Mouse (Mus musculus): ENCODE data around the gene Fbxo7. TPM values are rescaled to one million over a fixed set of nuclear protein-coding genes. Genes with fewer than 3 reads are reported as not detected.
"Not testable (repeated sequence)": the region's sequence is repeated elsewhere in the genome, so short reads cannot be mapped to it uniquely, and the experiment has no call there.

Fbxo7 gene
- total RNA-seq (2021), result 10 to 100 TPM; 24.5 to 26.2 TPM
- long read RNA-seq, full-length matches to known transcripts, result 22 of 26 reads
- long read RNA-seq, partial matches to known transcripts, result 1 of 26 reads
- long read RNA-seq, other reads (novel, unspliced or antisense), result 3 of 26 reads

DNA sequence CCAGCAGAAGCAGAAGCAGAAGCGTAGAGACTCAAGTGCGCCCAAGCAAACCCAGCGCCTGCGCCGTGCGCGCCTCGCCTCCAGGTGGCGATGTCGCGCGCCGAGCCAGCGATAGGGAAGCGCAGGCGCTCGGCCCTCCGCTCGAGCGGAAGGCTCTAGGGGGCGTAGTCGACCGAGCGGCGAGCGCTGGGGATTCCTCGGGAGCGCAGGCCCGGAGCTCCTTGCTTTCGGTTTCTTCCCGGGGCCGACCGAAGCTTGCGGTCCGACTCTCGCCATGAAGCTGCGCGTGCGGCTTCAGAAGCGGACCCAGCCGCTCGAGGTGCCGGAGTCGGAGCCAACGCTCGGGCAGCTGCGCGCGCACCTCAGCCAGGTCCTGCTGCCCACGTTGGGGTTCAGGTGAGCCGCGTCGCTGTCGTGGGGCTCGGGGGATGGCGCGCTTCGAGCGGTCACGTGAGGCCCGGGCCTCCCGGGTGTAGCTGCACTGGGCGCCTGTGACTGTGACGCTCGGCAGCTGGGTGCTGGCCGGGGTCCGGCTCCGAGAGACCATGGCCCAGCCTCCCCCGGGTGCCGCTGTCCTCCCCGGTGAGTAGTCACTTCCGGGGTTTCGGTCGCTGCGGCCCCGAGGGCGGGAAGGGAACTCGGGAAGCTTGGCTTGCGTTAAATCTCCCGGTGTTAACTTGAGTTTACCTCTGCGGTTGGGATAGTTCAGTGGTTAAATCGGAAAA is at the start of gene Fbxo7:
Fbxo7 (plus strand) TSS at position 224 of the 725 bp plus-strand sequence.
- peak; percentile 83 to 92 for DNase-seq (ENCODE audit: low spot score in 2 of 2)

DNA sequence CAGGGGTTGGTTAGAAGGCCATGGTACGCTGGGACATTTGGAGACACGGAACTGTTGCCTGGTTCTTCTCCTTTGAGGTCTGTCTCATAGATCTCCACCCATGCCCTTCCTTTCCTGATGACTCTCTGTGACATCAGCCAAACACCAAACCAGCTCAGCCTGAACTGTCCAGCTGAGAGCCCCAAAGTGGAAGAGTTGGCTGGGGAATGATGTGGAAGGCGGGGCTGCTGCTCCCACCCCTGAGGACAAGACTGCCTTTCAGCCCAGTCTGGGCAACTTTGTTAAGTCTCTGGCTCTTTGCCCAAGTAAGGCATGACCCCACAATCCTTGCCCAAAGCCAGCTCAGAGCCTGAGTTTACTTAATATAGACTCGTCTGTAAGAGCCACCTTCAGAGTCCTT is 48.9 kb upstream of the Fbxo7 start:
- peak; percentile 30 to 44 for DNase-seq (ENCODE audit: low spot score in 2 of 2)

DNA sequence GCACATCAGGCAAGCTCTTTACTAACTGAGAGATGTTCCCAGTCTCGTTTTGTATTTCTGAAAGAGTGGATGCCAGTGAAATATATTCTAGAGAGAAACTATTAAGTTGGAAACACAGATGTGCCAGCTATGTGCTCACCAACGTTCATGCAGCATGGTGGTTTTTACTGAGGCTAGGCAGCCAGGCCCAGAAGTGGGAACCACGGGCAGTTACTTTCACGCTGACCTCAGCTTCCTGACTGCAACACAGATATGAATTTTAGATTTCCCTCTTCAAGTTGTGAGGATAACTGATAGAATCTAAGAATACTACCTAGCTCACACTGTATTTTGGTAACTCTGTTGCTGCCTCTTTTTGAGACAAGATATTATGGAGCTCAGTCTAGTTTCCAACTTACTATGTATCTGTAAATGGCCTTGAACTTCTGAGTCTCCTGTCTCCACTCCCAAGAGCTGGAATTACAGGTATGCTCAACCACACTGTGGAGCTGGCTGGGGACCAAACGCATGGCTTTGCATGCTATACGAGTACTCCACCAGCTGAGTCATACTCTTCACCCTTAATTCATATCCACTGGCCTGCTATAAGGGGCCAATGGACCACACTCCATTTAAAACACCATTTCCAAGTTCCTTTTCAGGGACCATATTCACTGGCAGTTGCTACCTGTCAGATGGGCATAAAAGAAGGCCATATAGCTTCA is 32.2 kb upstream of the Fbxo7 start:
- no peak for DNase-seq (ENCODE audit: low spot score in 2 of 2)

DNA sequence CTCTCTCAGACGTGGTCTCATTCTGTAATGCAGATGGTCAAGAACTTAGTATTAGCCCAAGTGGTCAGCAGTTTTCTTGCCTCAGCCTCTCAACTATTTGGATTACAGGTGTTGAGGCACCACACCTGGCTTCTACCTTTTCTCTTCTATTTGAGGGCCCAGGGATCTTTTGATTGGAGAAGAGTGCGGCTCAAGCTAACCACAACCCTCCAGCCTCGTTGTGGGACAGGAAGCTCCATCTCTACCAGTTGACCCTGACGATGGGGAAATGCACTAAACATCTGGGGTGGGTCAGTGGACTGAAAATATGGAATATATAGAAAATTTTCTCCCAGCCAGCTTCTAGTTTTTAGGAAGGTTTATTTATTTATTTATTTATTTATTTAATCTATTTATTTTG is 29.4 kb upstream of the Fbxo7 start:
- no peak for DNase-seq (ENCODE audit: low spot score in 2 of 2)

DNA sequence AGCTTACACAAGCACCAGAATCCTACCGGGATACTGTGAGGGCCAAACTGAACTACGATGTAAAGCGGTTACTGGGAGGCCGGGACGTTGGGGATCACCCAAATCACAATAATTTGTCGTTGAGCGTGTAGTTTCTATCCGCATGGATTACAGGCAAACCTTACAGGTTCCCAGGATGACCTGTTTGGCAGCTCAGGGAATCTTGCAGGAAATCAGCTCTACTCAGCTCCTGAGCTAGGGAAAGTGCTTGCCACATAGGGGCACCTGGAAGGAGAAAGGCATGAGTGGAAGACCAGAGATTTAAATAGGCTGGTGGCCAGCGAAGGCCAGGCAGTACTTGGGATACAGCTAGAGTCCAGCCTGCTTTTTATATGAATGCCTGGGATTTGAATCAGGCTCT is 27.9 kb upstream of the Fbxo7 start:
- DNase-seq (ENCODE audit: low spot score in 2 of 2), result no peak

DNA sequence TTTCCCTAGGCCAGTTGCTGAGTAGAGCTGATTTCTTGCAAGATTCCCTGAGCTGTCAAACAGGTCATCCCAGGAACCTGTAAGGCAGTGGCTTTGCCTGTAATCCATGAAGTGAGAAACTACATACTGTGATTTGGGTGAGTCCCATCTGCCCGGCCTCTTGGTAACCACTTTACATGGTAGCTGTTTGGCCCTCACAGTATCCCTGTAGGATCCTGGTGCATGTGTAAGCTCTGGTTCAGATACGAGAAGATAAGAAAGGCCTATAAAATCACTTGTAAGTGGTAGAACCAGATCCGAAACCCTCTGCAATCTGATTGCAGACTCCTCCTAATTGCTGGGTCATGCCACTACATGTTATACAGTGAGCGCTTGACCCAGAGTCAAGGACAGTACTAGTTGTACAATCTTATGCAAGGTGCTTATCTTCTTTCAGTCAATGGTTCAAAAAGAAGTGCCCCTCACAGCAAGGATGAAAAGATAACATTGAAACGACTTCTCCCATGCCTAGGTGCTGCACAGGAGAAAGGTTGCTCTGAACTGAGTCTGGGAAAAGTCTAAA is 27.1 kb upstream of the Fbxo7 start:
- DNase-seq (ENCODE audit: low spot score in 2 of 2), result no peak

DNA sequence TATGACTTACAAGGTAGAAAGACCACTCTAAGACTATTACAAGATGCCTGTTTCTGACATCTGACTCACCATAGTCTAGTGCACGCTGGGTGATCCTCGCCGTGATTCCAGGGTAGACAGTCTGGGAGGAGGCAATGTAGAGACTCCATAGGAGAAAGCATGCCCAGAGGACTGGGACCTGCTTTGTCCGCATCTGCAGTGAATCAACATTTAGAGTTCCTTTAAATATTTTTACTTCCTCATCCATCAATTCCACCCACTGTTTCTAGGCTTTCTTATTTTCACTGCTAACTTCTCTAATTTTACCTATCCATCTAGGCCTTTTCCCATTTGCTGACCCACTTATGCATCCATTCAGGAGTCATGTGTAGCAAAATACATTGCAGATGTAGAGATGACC is 21.3 kb upstream of the Fbxo7 start:
- DNase-seq (ENCODE audit: low spot score in 2 of 2), result no peak

DNA sequence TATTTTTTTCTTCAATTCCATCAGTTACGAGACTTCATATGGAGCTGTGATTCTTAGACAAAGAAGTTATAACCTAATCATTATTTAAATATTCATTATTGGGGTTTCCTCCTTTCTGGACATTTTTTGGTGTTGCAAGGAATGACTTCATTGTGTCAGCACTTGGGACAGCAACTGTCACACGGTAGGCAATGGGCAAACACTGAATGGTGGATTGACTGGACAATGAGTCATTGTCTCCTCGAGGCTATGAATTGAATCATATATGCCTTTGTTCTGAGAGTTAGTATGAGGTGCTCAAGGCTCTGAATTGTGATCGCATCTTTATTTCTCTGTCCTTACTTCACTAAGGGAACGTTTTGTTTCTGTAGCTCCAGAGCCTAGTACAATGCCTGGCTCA is 15.3 kb upstream of the Fbxo7 start:
- DNase-seq (ENCODE audit: low spot score in 2 of 2), result no peak

DNA sequence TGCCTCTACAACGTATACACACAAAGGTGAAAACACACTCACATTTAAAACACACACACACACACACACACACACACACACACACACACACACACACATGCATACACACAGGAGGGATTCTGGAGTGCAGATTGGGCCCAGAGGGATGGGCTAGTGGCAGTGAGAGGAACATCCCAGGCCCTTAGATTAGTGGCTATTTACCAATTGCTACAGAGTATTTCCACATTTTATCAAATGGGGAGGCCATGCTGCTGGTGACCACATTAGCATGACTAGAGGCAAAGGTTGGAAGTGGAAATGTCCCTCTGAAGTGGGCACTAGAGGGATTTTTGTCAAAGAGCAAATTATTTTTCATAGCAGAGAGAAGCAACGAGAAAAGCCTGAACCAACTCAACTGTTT is 12.1 kb upstream of the Fbxo7 start:
- DNase-seq (ENCODE audit: low spot score in 2 of 2), result no peak

DNA sequence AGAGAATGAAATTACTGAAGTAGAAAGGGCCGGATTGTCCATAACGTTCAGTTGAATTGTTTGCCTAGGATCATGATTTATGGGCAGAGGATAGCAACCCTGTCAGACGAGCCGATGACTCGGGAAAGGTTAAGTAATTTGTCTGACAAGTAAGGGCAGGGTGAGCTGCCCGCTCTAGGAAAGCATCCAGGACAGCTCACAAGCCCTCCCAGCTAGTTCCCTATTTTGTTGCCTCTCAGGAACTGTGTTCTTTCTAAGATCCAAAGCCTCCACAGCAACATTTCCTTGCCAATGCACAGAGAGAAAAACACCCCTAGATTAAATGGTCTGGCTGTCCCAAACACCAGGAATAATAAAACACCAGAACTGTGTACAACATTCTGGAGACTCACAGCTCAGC is 11.1 kb upstream of the Fbxo7 start:
- no peak for DNase-seq (ENCODE audit: low spot score in 2 of 2)

DNA sequence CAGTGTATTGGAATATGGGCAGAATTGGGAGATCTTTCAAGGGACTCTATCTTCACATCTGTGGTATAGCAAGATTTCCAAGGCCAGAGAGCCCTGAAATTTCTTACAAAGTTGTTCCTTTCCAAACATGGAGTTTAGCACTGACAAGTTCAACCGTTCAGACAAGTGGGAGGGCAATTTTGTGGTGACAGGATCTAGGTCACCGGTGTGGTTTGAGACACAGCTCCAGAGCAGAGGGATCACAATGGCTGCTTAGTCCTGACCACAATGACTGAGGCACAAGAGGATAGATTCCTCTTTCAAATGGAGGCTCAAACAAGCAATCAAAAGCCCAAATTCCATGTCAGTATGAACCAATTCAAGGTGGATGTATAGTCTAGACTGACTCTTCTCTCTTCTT is 10.6 kb upstream of the Fbxo7 start:
- no peak for DNase-seq (ENCODE audit: low spot score in 2 of 2)

DNA sequence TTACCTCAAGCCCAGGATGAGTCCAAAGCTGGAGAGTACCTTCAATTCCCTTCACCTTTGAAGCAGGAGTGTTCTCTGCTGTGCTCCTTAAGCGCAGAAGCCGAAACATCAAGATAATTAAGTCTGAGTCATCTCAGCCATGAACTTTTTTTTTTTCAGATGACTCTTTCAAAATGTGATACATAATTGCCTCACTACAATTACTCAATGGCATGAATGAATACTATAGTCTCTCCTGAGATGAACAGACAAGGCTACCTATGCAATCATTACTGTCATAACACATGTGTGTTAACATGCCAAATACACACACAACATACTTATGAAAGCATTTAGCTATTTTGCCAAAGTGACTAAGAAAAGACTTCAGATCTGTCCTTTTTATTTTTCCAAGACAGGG is 10.0 kb upstream of the Fbxo7 start, which contains the start of gene Bpifc:
Bpifc (minus strand) TSS at position 115 of the 400 bp plus-strand sequence.
- no peak for DNase-seq (ENCODE audit: low spot score in 2 of 2)

DNA sequence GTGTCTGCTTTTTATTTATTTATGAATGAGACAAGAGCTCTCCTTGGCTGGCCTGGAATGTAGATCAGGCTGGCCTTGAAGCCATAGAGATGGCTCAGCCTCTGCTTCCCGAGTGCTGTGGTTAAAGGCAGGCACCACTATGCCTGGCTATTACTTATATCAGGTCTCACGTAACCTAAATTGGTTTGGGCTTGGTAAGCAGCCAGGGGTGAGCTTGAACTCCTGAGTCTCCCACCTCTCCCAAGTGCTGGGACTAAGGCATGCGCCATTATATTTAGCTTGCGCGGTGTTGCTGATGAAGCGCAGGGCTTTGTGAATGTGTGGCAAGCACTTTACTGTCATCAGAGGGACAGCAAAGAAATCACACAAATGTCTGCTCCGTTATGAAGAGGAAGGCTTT is 4.0 kb upstream of the Fbxo7 start:
- no peak for DNase-seq (ENCODE audit: low spot score in 2 of 2)

DNA sequence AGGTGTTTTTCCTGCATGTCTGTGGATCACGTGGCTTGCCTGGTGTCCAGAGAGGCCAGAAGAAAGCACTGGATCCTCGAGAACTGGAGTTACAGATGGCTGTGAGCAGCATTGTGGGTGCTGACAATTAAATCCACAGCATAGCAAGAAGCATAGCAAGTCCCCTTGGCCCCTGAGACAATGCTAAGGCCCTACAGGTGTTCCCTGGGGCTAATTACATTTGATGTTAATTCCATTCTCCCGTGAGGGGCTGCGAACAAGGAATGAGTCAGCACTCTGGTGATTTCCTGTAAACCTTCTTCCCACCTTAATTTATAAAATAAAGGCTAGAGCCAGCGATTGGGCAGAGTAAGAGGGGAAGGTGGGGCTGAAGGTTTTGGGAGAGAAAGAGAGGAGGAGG is 3.0 kb upstream of the Fbxo7 start:
- no peak for DNase-seq (ENCODE audit: low spot score in 2 of 2)

DNA sequence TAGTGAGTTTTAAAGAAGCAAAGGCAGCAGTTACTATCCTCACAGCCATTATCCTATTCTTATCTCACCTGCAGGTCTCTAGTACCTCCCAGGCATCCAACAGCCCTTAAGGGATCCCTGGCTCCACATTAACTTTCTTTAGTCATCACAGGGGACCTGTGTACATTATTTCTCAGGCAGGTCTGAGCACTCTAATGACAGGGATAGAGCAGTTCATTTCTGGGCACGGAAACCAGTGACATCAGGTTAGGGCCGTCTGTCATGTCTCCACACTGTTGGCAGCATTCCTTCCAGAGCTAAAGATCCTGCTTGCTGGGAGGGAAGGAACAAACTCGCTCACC is 394 bp upstream of the Fbxo7 start:
- no peak for DNase-seq (ENCODE audit: low spot score in 2 of 2)

DNA sequence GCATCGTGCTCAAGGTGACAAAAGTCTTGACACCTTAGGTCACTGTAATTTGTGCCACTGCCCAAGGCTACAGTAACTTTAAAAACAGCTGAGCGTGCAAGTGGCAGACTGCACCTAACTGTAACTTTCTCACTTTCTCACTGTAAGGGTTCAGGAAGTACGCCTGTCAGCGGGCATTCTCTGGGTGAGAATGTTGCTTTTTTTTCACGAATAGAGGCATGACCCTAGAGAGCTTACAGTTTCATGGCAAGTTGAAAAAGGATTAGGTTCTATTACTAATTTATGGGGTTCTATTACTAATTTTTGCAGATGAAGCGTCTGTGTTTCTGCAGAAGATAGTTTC is 673 bp downstream of the Fbxo7 start:
- no peak for DNase-seq (ENCODE audit: low spot score in 2 of 2)

DNA sequence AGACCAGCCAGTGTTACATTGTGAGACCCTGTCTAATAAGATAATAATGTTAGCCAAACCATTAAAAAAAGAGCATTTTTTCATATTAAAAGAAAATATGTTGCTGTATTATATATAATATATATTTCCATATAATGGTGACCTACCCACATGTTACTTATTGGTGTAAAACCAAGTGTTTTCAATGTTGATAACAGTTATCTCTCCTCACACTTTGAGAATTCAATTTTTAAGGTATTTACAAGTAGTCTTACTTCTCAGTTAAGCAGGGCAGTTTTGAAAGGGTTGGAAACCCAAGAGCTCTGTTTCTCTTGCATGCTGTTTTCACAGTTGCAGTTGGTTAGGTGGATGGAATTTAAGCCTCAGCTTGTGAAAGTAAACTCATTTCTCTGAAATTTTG is 1.4 kb downstream of the Fbxo7 start:
- no peak for DNase-seq (ENCODE audit: low spot score in 2 of 2)

DNA sequence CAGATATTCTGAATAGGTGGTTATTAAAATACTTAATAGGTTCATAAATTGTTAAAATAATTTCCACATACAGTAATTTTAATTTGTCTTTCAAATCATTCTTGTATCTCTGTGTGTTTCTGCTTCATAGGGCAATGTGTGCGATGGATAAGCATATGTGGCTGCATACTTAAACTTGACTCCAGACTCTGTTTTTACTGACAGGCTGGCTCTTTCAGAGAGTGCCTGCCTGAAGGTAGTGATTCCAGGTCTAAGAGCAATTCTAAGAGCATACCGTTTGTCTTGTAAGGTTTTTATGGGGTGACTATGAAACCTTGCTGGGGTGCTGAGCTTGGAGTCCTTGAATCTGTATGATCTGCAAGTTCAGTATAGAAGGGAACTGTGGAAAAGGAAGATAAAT is 4.1 kb downstream of the Fbxo7 start:
- DNase-seq (ENCODE audit: low spot score in 2 of 2), result no peak

DNA sequence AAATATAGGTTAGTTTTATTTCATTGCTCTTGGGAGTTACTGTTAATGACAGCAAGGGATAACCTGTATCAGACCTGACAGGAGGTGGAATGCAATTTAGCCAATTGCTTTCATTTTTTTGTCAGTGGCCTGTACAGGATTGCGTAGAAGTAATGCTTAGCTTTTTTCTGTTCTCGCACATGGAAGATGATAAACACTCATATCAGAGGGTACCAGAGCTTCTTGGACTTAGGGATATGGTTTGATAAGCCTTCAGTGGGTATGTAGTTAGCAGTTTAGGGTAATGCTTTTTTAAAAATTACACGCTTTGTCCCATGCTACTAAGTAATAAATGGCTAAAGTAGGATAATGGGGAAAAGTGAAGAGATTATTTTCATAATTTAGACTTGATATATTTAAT is 4.6 kb downstream of the Fbxo7 start:
- DNase-seq (ENCODE audit: low spot score in 2 of 2), result no peak

DNA sequence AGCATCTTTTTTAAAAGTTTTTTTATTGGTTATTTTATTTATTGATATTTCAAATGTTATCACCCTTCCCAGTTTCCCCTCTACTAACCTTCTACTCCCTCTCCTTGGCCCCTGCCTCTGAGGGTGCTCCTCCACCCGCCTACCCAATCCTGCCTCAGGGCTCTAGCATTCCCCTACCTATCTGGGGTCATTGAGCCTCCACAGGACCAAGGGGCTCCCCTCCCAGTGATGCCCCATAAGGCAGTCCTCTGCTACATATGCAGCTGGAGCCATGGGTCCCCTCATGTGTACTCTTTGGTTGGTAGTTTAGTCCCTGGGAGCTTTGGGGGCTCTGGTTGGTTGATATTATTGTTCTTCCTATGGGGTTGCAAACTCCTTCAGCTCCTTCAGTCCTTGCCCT is 5.0 kb downstream of the Fbxo7 start:
- not testable (repeated sequence) for DNase-seq (ENCODE audit: low spot score in 2 of 2)

DNA sequence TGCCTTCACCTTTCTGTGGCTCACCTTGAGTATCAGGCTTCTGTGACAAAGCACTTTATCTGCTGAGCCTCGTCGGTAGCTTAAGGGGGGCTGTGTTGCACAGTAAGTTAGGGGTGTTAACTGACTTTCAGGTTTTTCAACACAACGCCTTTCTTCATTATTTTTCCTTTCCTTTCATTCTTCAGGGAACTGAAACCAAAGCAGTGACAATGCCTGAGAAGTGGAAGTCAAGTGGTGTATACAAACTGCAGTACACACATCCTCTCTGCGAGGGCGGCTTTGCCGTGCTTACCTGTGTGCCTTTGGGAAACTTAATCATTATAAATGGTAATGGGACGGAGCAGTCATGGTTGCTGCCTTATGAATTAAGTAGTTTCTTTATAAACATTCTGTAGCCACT is 9.0 kb downstream of the Fbxo7 start:
- no peak for DNase-seq (ENCODE audit: low spot score in 2 of 2)

DNA sequence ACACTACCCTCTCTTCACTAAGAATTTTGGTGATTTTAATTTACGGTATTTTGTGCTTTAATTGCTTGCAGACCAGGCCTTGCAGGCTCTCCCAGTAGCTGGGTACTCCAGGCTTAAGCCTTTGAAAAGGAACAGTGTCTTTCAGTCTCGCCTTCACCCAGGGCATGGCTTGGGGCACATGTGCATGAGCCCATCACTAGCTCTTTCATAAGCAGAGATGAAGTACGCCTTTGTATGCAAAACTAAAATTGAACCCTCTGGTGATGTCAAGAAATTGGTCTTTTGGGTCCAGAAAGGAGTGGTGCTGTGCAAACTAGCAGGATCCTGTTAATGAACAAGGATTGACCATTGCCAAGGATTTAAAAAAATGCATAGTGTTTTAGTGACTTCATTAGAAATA is 10.7 kb downstream of the Fbxo7 start:
- no peak for DNase-seq (ENCODE audit: low spot score in 2 of 2)
